Mouse (Mus musculus) limb, embryonic 14.5 days (tissue): Measurements from ENCODE around the gene Gtsf1. TPM values are rescaled to one million over a fixed set of nuclear protein-coding genes. Genes with fewer than 3 reads are reported as not detected.

Experiments
- ATAC-seq: fragments of 200-750 bp; cut with Nextera tagmentation; 2 replicates; pipeline ENCODE4 v1.8.0; 2017; ENCODE audit warnings: low read depth, moderate number of reproducible peaks, moderate TSS enrichment; ENCODE audit not compliant: low FRiP score
- DNase-seq: peaks from one replicate; pipeline ENCODE4 v3.0.0-alpha.2; 2015; ENCODE audit warnings: low spot score
- H3K27ac ChIP-seq: fragments of 300-500 bp; sonication (generic); replicated peaks from 2 replicates; pipeline ENCODE4 v1.5.1; 2014; ENCODE audit warnings: low read depth, mild to moderate bottlenecking, low read length, moderate library complexity, mixed read lengths
- H3K27me3 ChIP-seq: fragments of 300-500 bp; sonication (generic); 2 replicates; pipeline ENCODE4 v1.6.1; 2014; ENCODE audit warnings: low read length, mixed read lengths; ENCODE audit not compliant: control insufficient read depth, insufficient read depth
- H3K36me3 ChIP-seq: fragments of 300-500 bp; sonication (generic); 2 replicates; pipeline ENCODE4 v1.6.1; 2014; ENCODE audit warnings: mild to moderate bottlenecking, low read length, moderate library complexity, mixed read lengths; ENCODE audit not compliant: control insufficient read depth, insufficient read depth
- H3K4me1 ChIP-seq: fragments of 300-500 bp; sonication (generic); 2 replicates; pipeline ENCODE4 v1.6.1; 2014; ENCODE audit warnings: antibody characterized with exemption, low read length, mixed read lengths; ENCODE audit not compliant: control insufficient read depth, insufficient read depth
- H3K4me2 ChIP-seq: fragments of 300-500 bp; sonication (generic); replicated peaks from 2 replicates; pipeline ENCODE4 v1.6.1; 2014; ENCODE audit warnings: low read depth, mild to moderate bottlenecking, low read length, moderate library complexity; ENCODE audit not compliant: severe bottlenecking
- H3K4me3 ChIP-seq: fragments of 300-500 bp; sonication (generic); replicated peaks from 2 replicates; pipeline ENCODE4 v1.5.1; 2014; ENCODE audit warnings: low read length
- H3K9ac ChIP-seq: fragments of 300-500 bp; sonication (generic); 2 replicates; pipeline ENCODE4 v1.6.1; 2014; ENCODE audit warnings: mild to moderate bottlenecking, low read depth, low read length, moderate library complexity; ENCODE audit not compliant: severe bottlenecking
- H3K9me3 ChIP-seq: fragments of 300-500 bp; sonication (generic); 2 replicates; pipeline ENCODE4 v1.6.1; 2016; ENCODE audit warnings: low read length; ENCODE audit not compliant: control insufficient read depth
- POLR2A ChIP-seq: fragments of 200-500 bp; IDR thresholded peaks from 2 replicates; pipeline ENCODE4 v1.8.0; 2012; ENCODE audit warnings: inconsistent platforms, mild to moderate bottlenecking, moderate library complexity, borderline replicate concordance; ENCODE audit not compliant: insufficient read depth, insufficient read length; ENCODE audit errors: extremely low read depth
- WGBS: fragments of 180-500 bp; shearing (Covaris S2); extraction: QIAGEN DNeasy Blood & Tissue Kit; methylation state at CpG from one replicate; pipeline ENCODE4 v1.1.7; 2014; 5-methylcytosine and 5-hydroxymethylcytosine counted together
- polyA plus RNA-seq, 2 experiments: library from polyadenylated mRNA; depleted of rRNA in 1 of 2; stranded (reverse) in 1 of 2; unstranded in 1 of 2; fragments of >200 nt; fragmentation: Nextera tagmentation in 1 of 2; extraction: Ambion mirVana in 1 of 2; gene quantifications; 2 replicates each; pipeline versions ENCODE4 v1.2.1 to v1.2.3; 2012 to 2014

The Gtsf1 gene
- polyA plus RNA-seq, 2 experiments, result 0.10 TPM; not detected in 1

GRCm38 (mm10) chr15:103382795-103383406 lies 47.4 kb downstream of the Gtsf1 start:
- ATAC-seq (no peak), DNase-seq (peak; percentile 44)
- Histone ChIP-seq H3K9ac (no peak overlapping the region), H3K36me3 (no peaks in the 10 kb centered on the region), H3K4me2 (peak overlapping the region; percentile 10; the same call in 1 of the 2 replicates), H3K9me3 (no peaks in the 10 kb centered on the region), H3K4me3 (no peak overlapping the region), H3K27me3 (no peaks in the 10 kb centered on the region), H3K4me1 (peaks cover 32% of the 10 kb centered on the region), H3K27ac (no peak overlapping the region)
- no peak for TF ChIP-seq POLR2A
- WGBS, result 17% methylated on average over 5 of the region's 5 CpGs

GRCm38 (mm10) chr15:103382075-103382474 lies 48.2 kb downstream of the Gtsf1 start:
- Histone ChIP-seq H3K9ac (no peak overlapping the region), H3K4me1 (peaks cover 40% of the 10 kb centered on the region), H3K9me3 (no peaks in the 10 kb centered on the region), H3K4me3 (no peak overlapping the region), H3K36me3 (no peaks in the 10 kb centered on the region), H3K27me3 (no peaks in the 10 kb centered on the region), H3K4me2 (no peak overlapping the region), H3K27ac (no peak overlapping the region)
- WGBS, result 90% methylated on average over 2 of the region's 2 CpGs
- no peak for DNase-seq
- no peak for TF ChIP-seq POLR2A
- no peak for ATAC-seq

GRCm38 (mm10) chr15:103378665-103379356 lies 51.5 kb downstream of the Gtsf1 start:
- no peaks in the 10 kb centered on the region for H3K36me3 ChIP-seq
- 0 out of 2 replicates have a peak overlapping the region, but pooled peaks have one; percentile 4 for H3K27ac ChIP-seq
- DNase-seq (no peak), ATAC-seq (no peak)
- 31% methylated on average over 3 of the region's 3 CpGs for WGBS
- no peaks in the 10 kb centered on the region for H3K9me3 ChIP-seq
- peaks cover 37% of the 10 kb centered on the region for H3K4me1 ChIP-seq
- H3K4me3 ChIP-seq, result no peak overlapping the region
- no peak for TF ChIP-seq POLR2A
- no peak overlapping the region for H3K4me2 ChIP-seq
- H3K9ac ChIP-seq, result no peak overlapping the region
- H3K27me3 ChIP-seq, result no peaks in the 10 kb centered on the region

GRCm38 (mm10) chr15:103377752-103378664 lies 52.3 kb downstream of the Gtsf1 start:
- Histone ChIP-seq H3K27me3 (no peaks in the 10 kb centered on the region), H3K4me2 (no peak overlapping the region), H3K36me3 (no peaks in the 10 kb centered on the region), H3K4me3 (no peak overlapping the region), H3K9ac (no peak overlapping the region), H3K4me1 (peaks cover 29% of the 10 kb centered on the region), H3K9me3 (no peaks in the 10 kb centered on the region), H3K27ac (peak overlapping the region; percentile 44)
- WGBS, result 58% methylated on average over 3 of the region's 3 CpGs
- TF ChIP-seq POLR2A, result no peak
- DNase-seq (no peak), ATAC-seq (no peak)

- peak; percentile 74 for DNase-seq
- no peak for TF ChIP-seq POLR2A
- WGBS, result 46% methylated on average over 8 of the region's 8 CpGs
- Histone ChIP-seq H3K9ac (no peak overlapping the region), H3K36me3 (no peaks in the 10 kb centered on the region), H3K4me3 (no peak overlapping the region), H3K4me2 (no peak overlapping the region), H3K27me3 (no peaks in the 10 kb centered on the region), H3K9me3 (no peaks in the 10 kb centered on the region), H3K4me1 (peaks cover 23% of the 10 kb centered on the region), H3K27ac (peak overlapping the region; percentile 44)
- ATAC-seq, result peak; percentile 80
These were observed 53.4 kb downstream of the Gtsf1 start for GRCm38 (mm10) chr15:103376837-103377269.
